Mouse (Mus musculus) ES-E14 (cell line): Measurements from ENCODE around the gene Padi6. TPM values are rescaled to one million over a fixed set of nuclear protein-coding genes. Genes with fewer than 3 reads are reported as not detected.

Source experiments
- DNase-seq: peaks from one replicate; pipeline ENCODE4 v3.0.0-alpha.2; 2013; ENCODE audit warnings: low read depth, low spot score
- H3K27ac ChIP-seq: 2 replicates; pipeline ENCODE4 v1.5.1; 2012; ENCODE audit warnings: low read depth, mild to moderate bottlenecking, low read length, moderate library complexity, mixed read lengths; ENCODE audit not compliant: poor library complexity, insufficient read depth, severe bottlenecking
- H3K36me3 ChIP-seq: 2 replicates; pipeline ENCODE4 v1.6.1; 2012; ENCODE audit warnings: mild to moderate bottlenecking, low read length, moderate library complexity, mixed read lengths; ENCODE audit not compliant: control insufficient read depth, poor library complexity, insufficient read depth, severe bottlenecking
- H3K4me1 ChIP-seq, 2 experiments: fragments of 150-350 bp in 1 of 2; sonication (generic) in 1 of 2; 2 replicates each; pipeline ENCODE4 v1.6.1; 2012; ENCODE audit warnings: low read length in 2 of 2, mild to moderate bottlenecking in 1 of 2, mixed read lengths in 1 of 2; ENCODE audit not compliant: control insufficient read depth in 2 of 2, insufficient read depth in 2 of 2, poor library complexity in 1 of 2
- H3K4me3 ChIP-seq, 2 experiments: fragments of 150-350 bp in 1 of 2; sonication (generic) in 1 of 2; 2 replicates each; pipeline ENCODE4 v1.5.1; 2012; ENCODE audit warnings: low read length in 2 of 2, low read depth in 1 of 2, mild to moderate bottlenecking in 1 of 2, mixed read lengths in 1 of 2; ENCODE audit not compliant: insufficient read depth in 1 of 2, poor library complexity in 1 of 2, severe bottlenecking in 1 of 2
- H3K9ac ChIP-seq: 2 replicates; pipeline ENCODE4 v1.6.1; 2012; ENCODE audit warnings: low read depth, mild to moderate bottlenecking, low read length, mixed read lengths; ENCODE audit not compliant: poor library complexity, insufficient read depth, severe bottlenecking
- H3K9me3 ChIP-seq: fragments of 150-350 bp; sonication (generic); 2 replicates; pipeline ENCODE4 v1.6.1; 2012; ENCODE audit warnings: low read depth, mild to moderate bottlenecking, low read length; ENCODE audit not compliant: control insufficient read depth, insufficient read depth
- CHD2 ChIP-seq: IDR thresholded peaks from 2 replicates; pipeline ENCODE4 v1.6.1; 2014; ENCODE audit warnings: mild to moderate bottlenecking, low read depth, low read length, inconsistent platforms
- HCFC1 ChIP-seq: IDR thresholded peaks from 2 replicates; pipeline ENCODE4 v1.6.1; 2012; ENCODE audit warnings: low read length, inconsistent platforms, borderline replicate concordance; ENCODE audit not compliant: insufficient read depth
- MAFK ChIP-seq: IDR thresholded peaks from 2 replicates; pipeline ENCODE4 v1.6.1; 2014; ENCODE audit warnings: mild to moderate bottlenecking, low read depth, low read length, inconsistent platforms; ENCODE audit not compliant: insufficient read depth
- ZC3H11A ChIP-seq: IDR thresholded peaks from 2 replicates; pipeline ENCODE4 v1.6.1; 2012; ENCODE audit warnings: low read depth, mild to moderate bottlenecking, inconsistent platforms, low read length, borderline replicate concordance
- ZNF384 ChIP-seq: IDR thresholded peaks from 2 replicates; pipeline ENCODE4 v1.6.1; 2012; ENCODE audit warnings: low read depth, low read length, inconsistent platforms
- in situ Hi-C, 2 experiments: fragments of 600-800 bp; cut with MboI; formaldehyde crosslinking; loops; one replicate each; pipeline ENCODE4 v1.15.1; 2025; ENCODE audit warnings: low sequenced_read_pairs in 2 of 2, inconsistent platforms in 1 of 2; ENCODE audit not compliant: unreplicated experiment in 2 of 2
- total RNA-seq: library from RNA; depleted of rRNA; stranded (reverse); fragments of 300-350 nt; gene quantifications from 2 replicates; pipeline ENCODE4 v1.2.3, GENCODE M21; 2012

The Padi6 gene
- total RNA-seq, 1 experiment, result 0.09 TPM

- TF ChIP-seq MAFK, result no peak
- no peak for TF ChIP-seq ZC3H11A
- TF ChIP-seq ZNF384, result no peak
- no peak for TF ChIP-seq CHD2
- no peak for TF ChIP-seq HCFC1
- in situ Hi-C loops, result no loop called here
- peak overlapping the region; percentile 95 for H3K27ac ChIP-seq
Measured at GRCm38 (mm10) chr4:140693513-140693912, 48.9 kb downstream of the Padi6 start.

GRCm38 (mm10) chr4:140691481-140691880, 51.0 kb downstream of the Padi6 start:
- Histone ChIP-seq H3K4me1 (peaks cover 5 to 15% of the 10 kb centered on the region in 2 experiments; a peak in 3 of 4 replicates), H3K36me3 (no peaks in the 10 kb centered on the region), H3K9ac (peak overlapping the region; percentile 74), H3K4me3 (peak overlapping the region in 1 of 2 experiments; percentile 55; a peak in 2 of 4 replicates), H3K27ac (peak overlapping the region; percentile 90), H3K9me3 (no peaks in the 10 kb centered on the region)
- no peak for DNase-seq
- no peak for TF ChIP-seq ZC3H11A
- TF ChIP-seq HCFC1, result no peak
- no peak for TF ChIP-seq ZNF384
- no peak for TF ChIP-seq MAFK
- TF ChIP-seq CHD2, result no peak
- in situ Hi-C loops, result no loop called here

More at GRCm38 (mm10) chr4:140693513-140693912, 48.9 kb downstream of the Padi6 start:
- H3K9ac ChIP-seq, result peak overlapping the region; percentile 10; the same call in 1 of the 2 replicates
- DNase-seq, result no peak
- peaks cover 5 to 15% of the 10 kb centered on the region in 2 experiments; a peak in 3 of 4 replicates for H3K4me1 ChIP-seq
- no peaks in the 10 kb centered on the region for H3K9me3 ChIP-seq
- H3K4me3 ChIP-seq, result 0 out of 4 replicates have a peak overlapping the region, but pooled peaks of 1 of the 2 experiments have one; percentile 18
- H3K36me3 ChIP-seq, result no peaks in the 10 kb centered on the region

- Histone ChIP-seq H3K9ac (peak overlapping the region; percentile 62), H3K4me1 (peaks cover 5 to 17% of the 10 kb centered on the region in 2 experiments; a peak in 3 of 4 replicates), H3K4me3 (peak overlapping the region; percentile 14 to 55; a peak in 3 of 4 replicates), H3K27ac (peak overlapping the region; percentile 93), H3K9me3 (no peaks in the 10 kb centered on the region), H3K36me3 (no peaks in the 10 kb centered on the region)
- no peak for DNase-seq
- TF ChIP-seq CHD2 (no peak), MAFK (peak; percentile 70)
- in situ Hi-C loops, result no loop called here
Measured at GRCm38 (mm10) chr4:140689873-140690655, 52.4 kb downstream of the Padi6 start.

GRCm38 (mm10) chr4:140688826-140689425, 53.5 kb downstream of the Padi6 start:
- H3K9ac ChIP-seq, result peak overlapping the region; percentile 60; the same call in 1 of the 2 replicates
- H3K4me3 ChIP-seq, result peak overlapping the region in 1 of 2 experiments; percentile 21; a peak in 1 of 4 replicates
- no peaks in the 10 kb centered on the region for H3K36me3 ChIP-seq
- in situ Hi-C loops, result no loop called here
- DNase-seq, result no peak
- peak overlapping the region; percentile 93 for H3K27ac ChIP-seq
- H3K9me3 ChIP-seq, result no peaks in the 10 kb centered on the region
- TF ChIP-seq ZNF384 (0 out of 2 replicates have a peak, but pooled peaks have one; percentile 54), HCFC1 (no peak)
- peaks cover 5 to 25% of the 10 kb centered on the region in 2 experiments; a peak in 3 of 4 replicates for H3K4me1 ChIP-seq
